Mouse (Mus musculus) erythroblast, embryonic 14.5 days (primary cell): ENCODE data around the gene Pitpnm2.

ENCODE experiments used
- GATA1 ChIP-seq: IDR thresholded peaks from 2 replicates; pipeline ENCODE4 v1.6.1; 2012; ENCODE audit warnings: low read length, inconsistent platforms, mixed read lengths
- TAL1 ChIP-seq: IDR thresholded peaks from 3 replicates; pipeline ENCODE4 v1.6.1; 2012; ENCODE audit warnings: low read length, inconsistent platforms, mixed read lengths

GRCm38 (mm10) chr5:124202071-124202470 lies 47.5 kb downstream of the Pitpnm2 start:
- TF ChIP-seq GATA1 (no peak), TAL1 (no peak)
